In genomic region chr19:4155223-4156072, GRCm38 (mm10) we compare ENCODE assay signal across 12 mouse cellular contexts. TPM values are rescaled to one million over a fixed set of nuclear protein-coding genes. Genes with fewer than 3 reads are reported as not detected.
DNase-seq lines count a peak whose midpoint lies in the region; ATAC-seq and TF ChIP-seq lines count a peak whose summit lies in the region.
"Had no signal": no experiment of that assay in that cellular context is flagged by ENCODE, and none has a peak within 500 bp of the region (broad histone marks: within the 10 kb centered on the region; RNA-seq: fewer than 3 reads in every experiment).

No protein-coding gene starts in this region.

- no peak for TF ChIP-seq CTCF in CH12.LX (conservative IDR thresholded peaks at IDR 0.05 in 1 of 2, IDR thresholded peaks at IDR 0.05 in 1 of 2; ENCODE audit: low read depth in 2 of 2, low read length in 2 of 2)

- no peak for TF ChIP-seq RAD21 in CH12.LX (IDR thresholded peaks at IDR 0.05; ENCODE audit: low read depth, low read length)

- TF ChIP-seq POLR2A in CH12.LX (IDR thresholded peaks at IDR 0.05; ENCODE audit: low read depth, low read length) = peak; percentile 40

- WGBS in kidney, embryonic 15.5 days = 58% methylated on average over 6 of the region's 6 CpGs
- 53% methylated on average over 6 of the region's 6 CpGs for WGBS in liver, embryonic 12.5 days (ENCODE audit: insufficient replicate concordance)

- peaks cover 19% of the 10 kb centered on the region for H3K79me2 ChIP-seq in CH12.LX (replicated peaks; ENCODE audit: control insufficient read depth, extremely low read depth, insufficient read depth, poor library complexity, severe bottlenecking)

- H3K4me2 ChIP-seq in kidney, embryonic 15.5 days = no peak overlapping the region
- H3K4me2 ChIP-seq in CH12.LX (ENCODE audit: insufficient read depth, low read depth, poor library complexity, severe bottlenecking) = peak overlapping the region; percentile 52
- H3K4me2 ChIP-seq in liver, embryonic 12.5 days = peak overlapping the region; percentile 46

- H3K4me3 ChIP-seq in kidney, embryonic 15.5 days (replicated peaks) = no peak overlapping the region
- H3K4me3 ChIP-seq in CH12.LX (replicated peaks in 1 of 3; ENCODE audit: low read depth in 2 of 3, low read length in 2 of 3, poor library complexity in 1 of 3) = peak overlapping the region; percentile 72 to 82 (median 73)
- H3K4me3 ChIP-seq in liver, embryonic 12.5 days = peak overlapping the region; percentile 20
- H3K4me3 ChIP-seq: left cerebral cortex, adult 2 months had no signal

- no peak for TF ChIP-seq EP300 in CH12.LX (IDR thresholded peaks at IDR 0.05; ENCODE audit: low read length)

- no peak for DNase-seq in kidney, postnatal 10 days
- peak; percentile 56 to 57 for DNase-seq in B cell, adult 2 months
- peak; percentile 62 for DNase-seq in CH12.LX (ENCODE audit: extremely low read depth)
- DNase-seq in adrenal gland, postnatal 10 days = no peak
- no peak for DNase-seq in yolk sac, embryonic 10.5 days (ENCODE audit: low spot score)
- no peak for DNase-seq in adrenal gland, postnatal 25 days
- DNase-seq: adrenal gland, adult 2 months; heart, postnatal 4 days had no signal

- H3K27ac ChIP-seq in kidney, embryonic 15.5 days = peak overlapping the region; percentile 55
- peak overlapping the region; percentile 90 for H3K27ac ChIP-seq in CH12.LX (ENCODE audit: insufficient read depth, low read depth)
- peak overlapping the region; percentile 17; the same call in 1 of the 2 replicates for H3K27ac ChIP-seq in liver, embryonic 12.5 days
- H3K27ac ChIP-seq: left cerebral cortex, adult 2 months had no signal

- H3K4me1 ChIP-seq in kidney, embryonic 15.5 days = peaks cover 31% of the 10 kb centered on the region
- peaks cover 27 to 66% of the 10 kb centered on the region in 2 experiments for H3K4me1 ChIP-seq in CH12.LX (ENCODE audit: control insufficient read depth in 1 of 2, insufficient read depth in 2 of 2)
- H3K4me1 ChIP-seq in liver, embryonic 12.5 days = peaks cover 35% of the 10 kb centered on the region

- dilution Hi-C loops in CH12.LX (cut with MboI; ENCODE audit: extremely low pct_ligation_motif_present, extremely low pct_unique_long_range_greater_than_20kb, low sequenced_read_pairs) = no loop called here

- no peaks in the 10 kb centered on the region for H3K27me3 ChIP-seq in kidney, embryonic 15.5 days
- no peaks in the 10 kb centered on the region for H3K27me3 ChIP-seq in CH12.LX (replicated peaks)
- H3K27me3 ChIP-seq in liver, embryonic 12.5 days (replicated peaks) = no peaks in the 10 kb centered on the region

- no peak for ATAC-seq in kidney, embryonic 15.5 days (replicated peaks; ENCODE audit: low FRiP score)
- ATAC-seq in liver, embryonic 12.5 days = no peak

- peaks cover 82% of the 10 kb centered on the region for H3K36me3 ChIP-seq in kidney, embryonic 15.5 days
- H3K36me3 ChIP-seq in CH12.LX (replicated peaks in 1 of 2; ENCODE audit: control insufficient read depth in 1 of 2, insufficient read depth in 1 of 2, low read length in 1 of 2) = peaks cover 65 to 83% of the 10 kb centered on the region in 2 experiments
- peaks cover 82% of the 10 kb centered on the region for H3K36me3 ChIP-seq in liver, embryonic 12.5 days

- no peak overlapping the region for H3K9ac ChIP-seq in kidney, embryonic 15.5 days
- H3K9ac ChIP-seq in CH12.LX (ENCODE audit: insufficient read depth, low read depth) = peak overlapping the region; percentile 96
- peak overlapping the region; percentile 41; the same call in 1 of the 2 replicates for H3K9ac ChIP-seq in liver, embryonic 12.5 days

- no peaks in the 10 kb centered on the region for H3K9me3 ChIP-seq in kidney, embryonic 15.5 days (replicated peaks)
- no peaks in the 10 kb centered on the region for H3K9me3 ChIP-seq in CH12.LX (replicated peaks; ENCODE audit: low read length)
- H3K9me3 ChIP-seq in liver, embryonic 12.5 days (replicated peaks) = no peaks in the 10 kb centered on the region

- in situ Hi-C loops in CH12.LX (cut with MboI; ENCODE audit: low pct_ligation_motif_present, low pct_unique_long_range_greater_than_20kb, low sequenced_read_pairs) = no loop called here

TF ChIP-seq in CH12.LX, 34 proteins besides CTCF, POLR2A, EP300 and RAD21:
- TF ChIP-seq CHD1 (IDR thresholded peaks at IDR 0.05; ENCODE audit: low read depth, low read length) (peak; percentile 43; the same call in 1 of the 2 replicates), MXI1 (IDR thresholded peaks at IDR 0.05; ENCODE audit: low read depth, low read length) (peak; percentile 45), CHD2 (IDR thresholded peaks at IDR 0.05; ENCODE audit: low read length) (no peak; the same call in 1 of the 2 replicates), MAX (IDR thresholded peaks at IDR 0.05; ENCODE audit: low read length) (no peak), ZMIZ1 (IDR thresholded peaks at IDR 0.05; ENCODE audit: low read depth, low read length) (peak; percentile 41), ETS1 (conservative IDR thresholded peaks at IDR 0.05; ENCODE audit: low read depth, low read length) (no peak), IRF4 (IDR thresholded peaks at IDR 0.05; ENCODE audit: low read depth, low read length) (0 out of 2 replicates have a peak, but pooled peaks have one; percentile 1), SIN3A (IDR thresholded peaks at IDR 0.05; ENCODE audit: low read length) (peak; percentile 16; the same call in 1 of the 2 replicates), TCF12 (IDR thresholded peaks at IDR 0.05; ENCODE audit: low read depth, low read length) (no peak), ZNF384 (IDR thresholded peaks at IDR 0.05; ENCODE audit: low read depth, low read length) (peak; percentile 75), MAZ (IDR thresholded peaks at IDR 0.05; ENCODE audit: low read depth, low read length) (peak; percentile 9; the same call in 1 of the 2 replicates), E2F4 (IDR thresholded peaks at IDR 0.05; ENCODE audit: insufficient replicate concordance, low read depth, low read length) (no peak), TBP (conservative IDR thresholded peaks at IDR 0.05; ENCODE audit: low read depth, low read length) (0 out of 2 replicates have a peak, but pooled peaks have one; percentile 35), SMC3 (IDR thresholded peaks at IDR 0.05; ENCODE audit: low read depth, low read length) (peak; percentile 31; the same call in 1 of the 2 replicates), POLR2AphosphoS2 (IDR thresholded peaks at IDR 0.05; ENCODE audit: low read depth, low read length) (peak; percentile 35)
TF ChIP-seq in CH12.LX: peak in this region for 10.

RNA-seq across cellular contexts. Expression of gene Ptprcap, which starts 2.0 kb away (rescaled TPM):
- polyA plus RNA-seq in kidney, embryonic 15.5 days (2015; fragmentation: Nextera tagmentation; extraction: Ambion mirVana) = 0.42 and 1.2 TPM in 2 replicates
- total RNA-seq in CH12.LX (2012; rRNA removed) (438 and 452 TPM in 2 replicates), CH12.LX (2014; rRNA removed) (380 and 447 TPM in 2 replicates)
- polyA plus RNA-seq in CH12.LX (2012; ENCODE audit: insufficient read length, low read depth) = 296 and 343 TPM in 2 replicates
- polyA plus RNA-seq in liver, embryonic 12.5 days (2016; fragmentation: Nextera tagmentation; extraction: Ambion mirVana) = 24.3 and 26.2 TPM in 2 replicates
- total RNA-seq in adrenal gland, postnatal 10 days (2021) = 10 to 100 TPM; 11.5 to 14.0 TPM
- 3.9 and 6.0 TPM in 2 replicates for total RNA-seq in adrenal gland, postnatal 25 days (2021)

RNA-seq across cellular contexts. Expression of gene Coro1b, which starts 7.0 kb away (rescaled TPM):
- 165 and 174 TPM in 2 replicates for polyA plus RNA-seq in kidney, embryonic 15.5 days (2015; fragmentation: Nextera tagmentation; extraction: Ambion mirVana)
- total RNA-seq in CH12.LX (2012; rRNA removed) (172 and 194 TPM in 2 replicates), CH12.LX (2014; rRNA removed) (154 and 179 TPM in 2 replicates)
- polyA plus RNA-seq in CH12.LX (2012; ENCODE audit: insufficient read length, low read depth) = 265 and 293 TPM in 2 replicates
- polyA plus RNA-seq in liver, embryonic 12.5 days (2016; fragmentation: Nextera tagmentation; extraction: Ambion mirVana) = 86.5 and 86.9 TPM in 2 replicates
- 100 to 1,000 TPM; 185 to 193 TPM for total RNA-seq in adrenal gland, postnatal 10 days (2021)
- 179 and 226 TPM in 2 replicates for total RNA-seq in adrenal gland, postnatal 25 days (2021)

RNA-seq across cellular contexts. Expression of gene Rps6kb2, which starts 7.7 kb away (rescaled TPM):
- polyA plus RNA-seq in kidney, embryonic 15.5 days (2015; fragmentation: Nextera tagmentation; extraction: Ambion mirVana) = 51.5 and 58.5 TPM in 2 replicates
- 20.7 and 25.3 TPM in 2 replicates for total RNA-seq in CH12.LX (2012; rRNA removed)
- total RNA-seq in CH12.LX (2014; rRNA removed) = 9.7 and 12.0 TPM in 2 replicates
- polyA plus RNA-seq in CH12.LX (2012; ENCODE audit: insufficient read length, low read depth) = 26.6 and 27.2 TPM in 2 replicates
- 39.1 and 39.4 TPM in 2 replicates for polyA plus RNA-seq in liver, embryonic 12.5 days (2016; fragmentation: Nextera tagmentation; extraction: Ambion mirVana)
- 10 to 100 TPM; 26.5 to 38.2 TPM for total RNA-seq in adrenal gland, postnatal 10 days (2021)
- total RNA-seq in adrenal gland, postnatal 25 days (2021) = 48.8 and 52.6 TPM in 2 replicates

RNA-seq across cellular contexts. Expression of gene Cabp4, which starts 11.6 kb away (rescaled TPM):
- polyA plus RNA-seq in kidney, embryonic 15.5 days (2015; fragmentation: Nextera tagmentation; extraction: Ambion mirVana) = 0.05 and 0.10 TPM in 2 replicates
- total RNA-seq in CH12.LX (2012; rRNA removed) (2.8 and 3.3 TPM in 2 replicates), CH12.LX (2014; rRNA removed) (6.4 and 6.9 TPM in 2 replicates)
- 11.8 and 14.7 TPM in 2 replicates for polyA plus RNA-seq in CH12.LX (2012; ENCODE audit: insufficient read length, low read depth)
- 0.06 and 0.07 TPM in 2 replicates for polyA plus RNA-seq in liver, embryonic 12.5 days (2016; fragmentation: Nextera tagmentation; extraction: Ambion mirVana)
- total RNA-seq in adrenal gland, postnatal 10 days (2021) = 1 to 10 TPM in 1 of 2 experiments, under 1 TPM in 1; 0.69 to 1.9 TPM
- 0.94 and 1.3 TPM in 2 replicates for total RNA-seq in adrenal gland, postnatal 25 days (2021)
- polyA plus RNA-seq: stomach, embryonic 14.5 days had no signal

RNA-seq across cellular contexts. Expression of gene Gpr152, which starts 15.9 kb away (rescaled TPM):
- not detected in 2 replicates for polyA plus RNA-seq in kidney, embryonic 15.5 days (2015; fragmentation: Nextera tagmentation; extraction: Ambion mirVana)
- 0.17 and 0.25 TPM in 2 replicates for total RNA-seq in CH12.LX (2012; rRNA removed)
- 0.05 TPM in 1 of 2 replicates, not detected in the other for total RNA-seq in CH12.LX (2014; rRNA removed)
- 0.71 and 0.82 TPM in 2 replicates for polyA plus RNA-seq in CH12.LX (2012; ENCODE audit: insufficient read length, low read depth)
- not detected in 2 replicates for polyA plus RNA-seq in liver, embryonic 12.5 days (2016; fragmentation: Nextera tagmentation; extraction: Ambion mirVana)
- total RNA-seq in adrenal gland, postnatal 10 days (2021) = not detected
- total RNA-seq in adrenal gland, postnatal 25 days (2021) = 0.12 TPM in 1 of 2 replicates, not detected in the other
- total RNA-seq: left cerebral cortex, adult 2 months had no signal
- polyA plus RNA-seq: stomach, embryonic 14.5 days had no signal

Comparison
In these comparisons a context has a peak if more than half of its experiments do, and no peak if none do; other contexts are left out.
1. H3K27ac ChIP-seq: peak in every context shown above with its lines; median percentile 90 in CH12.LX; 55 in kidney, embryonic 15.5 days; 17 in liver, embryonic 12.5 days.
2. DNase-seq: peak in B cell, adult 2 months (2 of 2) and CH12.LX (single experiment); none in kidney, postnatal 10 days (single experiment), adrenal gland, postnatal 10 days (single experiment), yolk sac, embryonic 10.5 days (single experiment) and adrenal gland, postnatal 25 days (single experiment).
3. RNA of gene Ptprcap, which starts 2.0 kb away (total RNA-seq): 380 to 452 TPM in CH12.LX; 11.5 to 14.0 TPM in adrenal gland, postnatal 10 days and 3.9 to 6.0 TPM in adrenal gland, postnatal 25 days; every median in the first group is over 10 times any median in the second.